Comparison of ENCODE assay signal across 23 mouse cellular contexts in the genomic region with DNA sequence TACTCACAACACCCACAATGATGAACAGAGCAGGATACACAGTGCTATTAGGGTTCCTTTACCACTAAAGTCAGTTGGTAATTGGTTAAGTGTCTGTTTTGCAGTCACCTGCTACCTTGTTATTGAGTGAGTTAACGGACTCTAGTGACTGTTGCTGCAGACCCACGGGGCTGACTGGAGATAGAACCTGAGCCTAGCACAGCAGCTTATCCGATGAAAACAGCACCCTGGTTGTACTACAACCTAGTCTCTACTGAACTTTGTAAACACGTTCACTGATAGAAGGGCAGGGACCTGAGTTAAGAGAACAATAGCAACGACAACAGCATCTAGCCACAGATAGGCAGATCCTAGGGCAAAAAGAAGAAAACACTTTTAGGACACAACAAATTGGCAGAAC.
"Had no signal": no experiment of that assay in that cellular context is flagged by ENCODE, and none has a peak within 500 bp of the region (broad histone marks: within the 10 kb centered on the region; RNA-seq: fewer than 3 reads in every experiment).

No protein-coding gene starts in this region.

- ATAC-seq: intestine, embryonic 15.5 days; midbrain, embryonic 15.5 days had no signal

- H3K4me2 ChIP-seq: intestine, embryonic 15.5 days; kidney, embryonic 15.5 days; lung, embryonic 15.5 days; midbrain, embryonic 12.5 days; midbrain, embryonic 15.5 days; neural tube, embryonic 12.5 days; neural tube, embryonic 15.5 days; stomach, embryonic 15.5 days had no signal

- DNase-seq: kidney, adult 11 months; kidney, adult 8-10 months; kidney, postnatal 10 days; kidney, postnatal 36 days; layer of hippocampus, postnatal 36 days; lung, adult 18-20 months; lung, postnatal 10 days; lung, postnatal 36 days; retina, postnatal 1 day; right cerebral cortex, postnatal 25 days; spleen, adult 18-20 months; thymus, adult 18-20 months; thymus, postnatal 14 days; thymus, postnatal 4 days had no signal

- H3K27me3 ChIP-seq: intestine, embryonic 15.5 days; kidney, embryonic 15.5 days; lung, embryonic 15.5 days; midbrain, embryonic 15.5 days; neural tube, embryonic 12.5 days; neural tube, embryonic 15.5 days; stomach, embryonic 15.5 days had no signal

- H3K27ac ChIP-seq: intestine, embryonic 15.5 days; kidney, embryonic 15.5 days; left cerebral cortex, adult 2 months; lung, embryonic 15.5 days; midbrain, embryonic 12.5 days; midbrain, embryonic 15.5 days; neural tube, embryonic 12.5 days; neural tube, embryonic 15.5 days; stomach, embryonic 15.5 days had no signal

- H3K36me3 ChIP-seq: intestine, embryonic 15.5 days; kidney, embryonic 15.5 days; lung, embryonic 15.5 days; midbrain, embryonic 12.5 days; midbrain, embryonic 15.5 days; neural tube, embryonic 12.5 days; neural tube, embryonic 15.5 days; stomach, embryonic 15.5 days had no signal

- H3K9ac ChIP-seq: intestine, embryonic 15.5 days; kidney, embryonic 15.5 days; lung, embryonic 15.5 days; midbrain, embryonic 12.5 days; midbrain, embryonic 15.5 days; neural tube, embryonic 12.5 days; neural tube, embryonic 15.5 days; stomach, embryonic 15.5 days had no signal

- H3K4me1 ChIP-seq: intestine, embryonic 15.5 days; kidney, embryonic 15.5 days; lung, embryonic 15.5 days; midbrain, embryonic 12.5 days; midbrain, embryonic 15.5 days; neural tube, embryonic 12.5 days; stomach, embryonic 15.5 days had no signal

- H3K4me3 ChIP-seq: intestine, embryonic 15.5 days; kidney, embryonic 15.5 days; left cerebral cortex, adult 2 months; lung, embryonic 15.5 days; midbrain, embryonic 12.5 days; midbrain, embryonic 15.5 days; neural tube, embryonic 12.5 days; neural tube, embryonic 15.5 days; stomach, embryonic 15.5 days had no signal

- H3K9me3 ChIP-seq: intestine, embryonic 15.5 days; kidney, embryonic 15.5 days; lung, embryonic 15.5 days; midbrain, embryonic 12.5 days; midbrain, embryonic 15.5 days; neural tube, embryonic 12.5 days; neural tube, embryonic 15.5 days; stomach, embryonic 15.5 days had no signal
